ENCODE assay signal across 39 mouse cellular contexts in the genomic region with DNA sequence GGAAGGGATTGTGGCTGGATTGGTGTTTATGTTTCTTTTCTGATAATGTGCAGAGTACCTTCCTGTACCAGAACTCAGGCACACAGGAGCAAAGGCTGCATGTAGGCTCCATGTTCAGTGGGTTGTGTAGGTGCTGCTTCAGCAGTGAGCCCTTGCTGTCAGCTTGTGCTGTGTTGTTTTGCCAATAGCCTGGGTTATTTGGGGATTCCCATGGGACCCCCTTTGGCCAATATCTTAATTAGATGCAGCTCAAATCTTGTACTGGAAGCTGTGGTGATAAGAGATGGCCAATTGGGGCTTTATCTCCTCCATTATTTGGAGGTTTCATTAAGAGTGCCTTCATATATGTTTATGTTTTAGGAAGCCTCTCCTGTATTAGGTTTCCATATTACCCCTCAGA. TPM values are rescaled to one million over a fixed set of nuclear protein-coding genes. Genes with fewer than 3 reads are reported as not detected.
"Had no signal": no experiment of that assay in that cellular context is flagged by ENCODE, and none has a peak within 500 bp of the region (broad histone marks: within the 10 kb centered on the region; RNA-seq: fewer than 3 reads in every experiment).

No protein-coding gene starts in this region.

- H3K36me3 ChIP-seq: liver, embryonic 13.5 days; midbrain, embryonic 15.5 days had no signal

- H3K27ac ChIP-seq: limb, embryonic 10.5 days; limb, embryonic 12.5 days; limb, embryonic 13.5 days; limb, embryonic 15.5 days; liver, embryonic 12.5 days; liver, embryonic 13.5 days; liver, embryonic 14.5 days; liver, embryonic 15.5 days; lung, embryonic 15.5 days; macrophage; midbrain, embryonic 10.5 days; midbrain, embryonic 12.5 days; midbrain, embryonic 13.5 days; midbrain, embryonic 15.5 days had no signal

- DNase-seq: left cerebral cortex, postnatal 4 days; liver; liver, embryonic 13.5 days; liver, postnatal 0 days; lung, adult 18-20 months; lung, adult 2 months; lung, embryonic 14.5 days; lung, postnatal 10 days; lung, postnatal 14 days; lung, postnatal 36 days; lung, postnatal 4 days; midbrain, embryonic 14.5 days had no signal

- H3K4me2 ChIP-seq: limb, embryonic 12.5 days; limb, embryonic 13.5 days; limb, embryonic 15.5 days; liver, embryonic 11.5 days; liver, embryonic 12.5 days; liver, embryonic 13.5 days; liver, embryonic 15.5 days; lung, embryonic 14.5 days; lung, embryonic 15.5 days; midbrain, embryonic 11.5 days; midbrain, embryonic 12.5 days; midbrain, embryonic 13.5 days; midbrain, embryonic 15.5 days had no signal

- H3K27me3 ChIP-seq: limb, embryonic 12.5 days; limb, embryonic 13.5 days; limb, embryonic 15.5 days; liver, embryonic 12.5 days; liver, embryonic 13.5 days; liver, embryonic 15.5 days; lung, embryonic 15.5 days; megakaryocyte, embryonic 14.5 days; midbrain, embryonic 12.5 days; midbrain, embryonic 13.5 days; midbrain, embryonic 15.5 days had no signal

- H3K9ac ChIP-seq: limb, embryonic 12.5 days; limb, embryonic 13.5 days; limb, embryonic 15.5 days; liver, embryonic 12.5 days; liver, embryonic 13.5 days; liver, embryonic 14.5 days; liver, embryonic 15.5 days; liver, postnatal 0 days; lung, embryonic 14.5 days; lung, embryonic 15.5 days; midbrain, embryonic 12.5 days; midbrain, embryonic 13.5 days; midbrain, embryonic 15.5 days had no signal

- H3K9me3 ChIP-seq: limb, embryonic 10.5 days; limb, embryonic 12.5 days; limb, embryonic 13.5 days; limb, embryonic 15.5 days; liver, embryonic 12.5 days; liver, embryonic 13.5 days; liver, embryonic 15.5 days; lung, embryonic 15.5 days; megakaryocyte, embryonic 14.5 days; midbrain, embryonic 10.5 days; midbrain, embryonic 12.5 days; midbrain, embryonic 13.5 days; midbrain, embryonic 15.5 days had no signal

- H3K4me1 ChIP-seq: limb, embryonic 10.5 days; limb, embryonic 12.5 days; limb, embryonic 13.5 days; limb, embryonic 15.5 days; liver, embryonic 12.5 days; liver, embryonic 13.5 days; liver, embryonic 15.5 days; lung, embryonic 15.5 days; megakaryocyte, embryonic 14.5 days; midbrain, embryonic 10.5 days; midbrain, embryonic 12.5 days; midbrain, embryonic 13.5 days; midbrain, embryonic 15.5 days had no signal

- H3K4me3 ChIP-seq: limb, embryonic 10.5 days; limb, embryonic 12.5 days; limb, embryonic 13.5 days; limb, embryonic 15.5 days; liver, embryonic 12.5 days; liver, embryonic 13.5 days; liver, embryonic 15.5 days; lung, embryonic 15.5 days; megakaryocyte, embryonic 14.5 days; midbrain, embryonic 10.5 days; midbrain, embryonic 12.5 days; midbrain, embryonic 13.5 days; midbrain, embryonic 15.5 days; myocyte had no signal

RNA-seq across cellular contexts. Expression of gene Clca2, which starts 43.7 kb away (rescaled TPM):
- total RNA-seq: left cerebral cortex, adult 8-10 months; left cerebral cortex, postnatal 14 days; left cerebral cortex, postnatal 25 days; left cerebral cortex, postnatal 36 days; left cerebral cortex, postnatal 4 days; liver, adult 2 months; megakaryocyte progenitor cell, adult 5-6 weeks; megakaryocyte, adult 5-6 weeks; megakaryocyte-erythroid progenitor cell, adult 5-6 weeks; monocyte, adult 5-6 weeks had no signal
- polyA plus RNA-seq: liver, adult 2 months; liver, embryonic 12.5 days; liver, embryonic 13.5 days; liver, embryonic 14.5 days; liver, embryonic 15.5 days; liver, embryonic 16.5 days; liver, postnatal 0 days; macrophage; midbrain, embryonic 13.5 days; midbrain, embryonic 14.5 days had no signal
